Mouse (Mus musculus) hindbrain, embryonic 11.5 days (tissue): ENCODE results near the gene Ptpn5. TPM values are rescaled to one million over a fixed set of nuclear protein-coding genes. Genes with fewer than 3 reads are reported as not detected.
A peak's percentile ranks its signal among the peaks of the same experiment; 100 is the strongest.

Source experiments
- ATAC-seq: fragments of 200-750 bp; cut with Nextera tagmentation; 2 replicates; pipeline ENCODE4 v1.8.0; 2017; ENCODE audit warnings: mild to moderate bottlenecking, moderate TSS enrichment, moderate library complexity; ENCODE audit not compliant: low FRiP score
- DNase-seq: peaks from one replicate; pipeline ENCODE4 v3.0.0-alpha.2; 2015; ENCODE audit warnings: low spot score
- H3K27ac ChIP-seq: fragments of 300-500 bp; sonication (generic); 2 replicates; pipeline ENCODE4 v1.5.1; 2014; ENCODE audit warnings: mild to moderate bottlenecking, low read depth, low read length
- H3K27me3 ChIP-seq: fragments of 300-500 bp; sonication (generic); 2 replicates; pipeline ENCODE4 v1.6.1; 2014; ENCODE audit warnings: mild to moderate bottlenecking, low read length, moderate library complexity, mixed read lengths; ENCODE audit not compliant: control insufficient read depth, insufficient read depth
- H3K36me3 ChIP-seq: fragments of 300-500 bp; sonication (generic); 2 replicates; pipeline ENCODE4 v1.6.1; 2014; ENCODE audit warnings: mild to moderate bottlenecking, low read length, moderate library complexity, mixed read lengths; ENCODE audit not compliant: control insufficient read depth, insufficient read depth
- H3K4me1 ChIP-seq: fragments of 300-500 bp; sonication (generic); replicated peaks from 2 replicates; pipeline ENCODE4 v1.6.1; 2014; ENCODE audit warnings: low read length, mixed read lengths; ENCODE audit not compliant: control insufficient read depth, insufficient read depth
- H3K4me2 ChIP-seq: fragments of 300-500 bp; sonication (generic); replicated peaks from 2 replicates; pipeline ENCODE4 v1.6.1; 2014; ENCODE audit warnings: mild to moderate bottlenecking, low read depth, low read length
- H3K4me3 ChIP-seq: fragments of 300-500 bp; sonication (generic); 2 replicates; pipeline ENCODE4 v1.5.1; 2014; ENCODE audit warnings: low read depth, low read length
- H3K9ac ChIP-seq: fragments of 300-500 bp; sonication (generic); 2 replicates; pipeline ENCODE4 v1.6.1; 2014; ENCODE audit warnings: low read depth, low read length
- H3K9me3 ChIP-seq: fragments of 300-500 bp; sonication (generic); 2 replicates; pipeline ENCODE4 v1.6.1; 2016; ENCODE audit warnings: low read length; ENCODE audit not compliant: control insufficient read depth
- WGBS: fragments of 180-500 bp; shearing (Covaris S2); extraction: QIAGEN DNeasy Blood & Tissue Kit; methylation state at CpG from one replicate; pipeline ENCODE4 v1.1.7; 2014; 5-methylcytosine and 5-hydroxymethylcytosine counted together
- polyA plus RNA-seq: library from polyadenylated mRNA; unstranded; fragments of >200 nt; fragmentation: Nextera tagmentation; extraction: Ambion mirVana; gene quantifications from 2 replicates; pipeline ENCODE4 v1.2.1, GENCODE M21; 2014

Gene Ptpn5
- polyA plus RNA-seq, 1 experiment from 2014 or later = 28.2 TPM

GRCm38 (mm10) chr7:47061560-47061959 is 71.9 kb downstream of the Ptpn5 start:
- no peak for DNase-seq
- H3K27ac ChIP-seq = no peak overlapping the region
- no peaks in the 10 kb centered on the region for H3K9me3 ChIP-seq
- no peaks in the 10 kb centered on the region for H3K27me3 ChIP-seq
- no peak overlapping the region for H3K4me2 ChIP-seq
- H3K36me3 ChIP-seq = no peaks in the 10 kb centered on the region
- ATAC-seq = no peak
- H3K4me1 ChIP-seq = no peaks in the 10 kb centered on the region
- no peak overlapping the region for H3K9ac ChIP-seq
- no peak overlapping the region for H3K4me3 ChIP-seq
- 85% methylated on average over 5 of the region's 5 CpGs for WGBS

GRCm38 (mm10) chr7:47059339-47059738 is 74.1 kb downstream of the Ptpn5 start:
- Histone ChIP-seq H3K27ac (no peak overlapping the region), H3K9me3 (no peaks in the 10 kb centered on the region), H3K4me1 (no peaks in the 10 kb centered on the region), H3K4me2 (no peak overlapping the region), H3K27me3 (no peaks in the 10 kb centered on the region), H3K9ac (no peak overlapping the region), H3K36me3 (no peaks in the 10 kb centered on the region), H3K4me3 (no peak overlapping the region)
- 88% methylated on average over 7 of the region's 7 CpGs for WGBS
- no peak for DNase-seq
- ATAC-seq = no peak

- H3K4me1 ChIP-seq = peaks cover under 1% of the 10 kb centered on the region; the same call in 1 of the 2 replicates
- H3K36me3 ChIP-seq = no peaks in the 10 kb centered on the region
- ATAC-seq = no peak
- 83% methylated on average over 4 of the region's 4 CpGs for WGBS
- H3K9ac ChIP-seq = no peak overlapping the region
- H3K9me3 ChIP-seq = no peaks in the 10 kb centered on the region
- no peak for DNase-seq
- H3K27ac ChIP-seq = no peak overlapping the region
- no peak overlapping the region for H3K4me3 ChIP-seq
- no peak overlapping the region for H3K4me2 ChIP-seq
- no peaks in the 10 kb centered on the region for H3K27me3 ChIP-seq
These were observed 77.2 kb downstream of the Ptpn5 start for GRCm38 (mm10) chr7:47056273-47056672.

GRCm38 (mm10) chr7:47055744-47056143 is 77.7 kb downstream of the Ptpn5 start:
- Histone ChIP-seq H3K9me3 (no peaks in the 10 kb centered on the region), H3K9ac (no peak overlapping the region), H3K4me3 (no peak overlapping the region), H3K27ac (no peak overlapping the region), H3K4me2 (no peak overlapping the region), H3K27me3 (no peaks in the 10 kb centered on the region), H3K4me1 (peaks cover 3% of the 10 kb centered on the region; the same call in 1 of the 2 replicates), H3K36me3 (no peaks in the 10 kb centered on the region)
- DNase-seq (no peak), ATAC-seq (no peak)
- WGBS = 85% methylated on average over 9 of the region's 9 CpGs

GRCm38 (mm10) chr7:47054666-47055065 is 78.8 kb downstream of the Ptpn5 start:
- H3K27ac ChIP-seq = no peak overlapping the region

DNA sequence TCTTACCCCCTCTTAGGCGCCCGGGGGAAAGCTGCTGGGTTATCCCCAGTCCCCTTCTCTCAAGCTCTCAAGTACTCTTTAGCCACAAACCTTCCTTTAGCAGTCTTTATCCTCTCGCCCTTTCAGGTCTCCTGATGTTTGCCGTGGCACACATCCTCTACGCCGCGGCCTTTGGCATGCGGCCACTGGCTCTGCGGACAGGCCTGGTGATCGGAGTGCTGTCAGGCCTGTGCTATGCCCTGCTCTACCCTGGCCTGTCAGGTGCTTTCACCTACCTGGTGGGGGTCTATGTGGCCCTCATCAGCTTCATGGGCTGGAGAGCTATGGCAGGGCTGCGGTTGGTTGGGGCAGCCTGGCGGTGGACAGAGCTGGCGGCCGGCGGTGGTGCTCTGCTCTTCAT is 80.2 kb downstream of the Ptpn5 start:
- WGBS = 94% methylated on average over 15 of the region's 15 CpGs
- no peak for DNase-seq
- Histone ChIP-seq H3K27me3 (no peaks in the 10 kb centered on the region), H3K27ac (no peak overlapping the region), H3K4me1 (peaks cover 3% of the 10 kb centered on the region; the same call in 1 of the 2 replicates), H3K9ac (no peak overlapping the region), H3K4me2 (no peak overlapping the region), H3K4me3 (no peak overlapping the region), H3K36me3 (no peaks in the 10 kb centered on the region), H3K9me3 (no peaks in the 10 kb centered on the region)
- no peak for ATAC-seq

More at GRCm38 (mm10) chr7:47054666-47055065, 78.8 kb downstream of the Ptpn5 start:
- H3K4me3 ChIP-seq = no peak overlapping the region
- no peaks in the 10 kb centered on the region for H3K27me3 ChIP-seq
- no peak for DNase-seq
- peaks cover 3% of the 10 kb centered on the region; the same call in 1 of the 2 replicates for H3K4me1 ChIP-seq
- H3K9ac ChIP-seq = no peak overlapping the region
- no peaks in the 10 kb centered on the region for H3K36me3 ChIP-seq
- ATAC-seq = no peak
- H3K4me2 ChIP-seq = no peak overlapping the region
- 76% methylated on average over 2 of the region's 2 CpGs for WGBS
- H3K9me3 ChIP-seq = no peaks in the 10 kb centered on the region

DNA sequence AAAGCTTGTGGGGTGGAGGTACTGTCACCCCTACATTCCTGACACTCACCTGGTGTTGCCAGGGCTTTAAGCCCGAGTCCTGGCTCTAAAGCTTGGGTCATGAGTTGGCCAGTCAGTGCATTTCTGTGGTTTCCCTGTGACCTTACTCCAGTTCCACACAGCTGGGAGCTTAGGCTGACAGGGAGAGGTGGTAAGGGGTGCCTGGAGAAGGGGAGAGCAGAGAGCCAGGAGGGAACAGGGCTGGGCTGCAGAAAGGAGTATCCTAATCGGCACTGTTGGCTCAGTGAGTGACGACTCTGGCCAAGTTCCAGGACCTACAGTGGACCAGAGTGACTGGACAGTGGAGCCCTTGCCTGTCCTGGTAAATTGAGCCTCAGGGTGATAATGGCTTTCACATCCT is 81.2 kb downstream of the Ptpn5 start:
- Histone ChIP-seq H3K4me1 (peaks cover 3% of the 10 kb centered on the region; the same call in 1 of the 2 replicates), H3K4me2 (no peak overlapping the region), H3K36me3 (no peaks in the 10 kb centered on the region), H3K27me3 (no peaks in the 10 kb centered on the region), H3K9ac (no peak overlapping the region), H3K4me3 (no peak overlapping the region), H3K27ac (no peak overlapping the region), H3K9me3 (no peaks in the 10 kb centered on the region)
- WGBS = 66% methylated on average over 3 of the region's 3 CpGs
- DNase-seq (no peak), ATAC-seq (no peak)

- no peak overlapping the region for H3K27ac ChIP-seq
- ATAC-seq (no peak), DNase-seq (peak; percentile 19)
- no peaks in the 10 kb centered on the region for H3K9me3 ChIP-seq
- peaks cover 3% of the 10 kb centered on the region; the same call in 1 of the 2 replicates for H3K4me1 ChIP-seq
- H3K27me3 ChIP-seq = no peaks in the 10 kb centered on the region
- H3K4me2 ChIP-seq = peak overlapping the region; percentile 81
- peak overlapping the region; percentile 86 for H3K4me3 ChIP-seq
- no peaks in the 10 kb centered on the region for H3K36me3 ChIP-seq
- 6% methylated on average over 1 of the region's 2 CpGs for WGBS
- H3K9ac ChIP-seq = no peak overlapping the region
These were observed 81.9 kb downstream of the Ptpn5 start for GRCm38 (mm10) chr7:47051404-47052151.

DNA sequence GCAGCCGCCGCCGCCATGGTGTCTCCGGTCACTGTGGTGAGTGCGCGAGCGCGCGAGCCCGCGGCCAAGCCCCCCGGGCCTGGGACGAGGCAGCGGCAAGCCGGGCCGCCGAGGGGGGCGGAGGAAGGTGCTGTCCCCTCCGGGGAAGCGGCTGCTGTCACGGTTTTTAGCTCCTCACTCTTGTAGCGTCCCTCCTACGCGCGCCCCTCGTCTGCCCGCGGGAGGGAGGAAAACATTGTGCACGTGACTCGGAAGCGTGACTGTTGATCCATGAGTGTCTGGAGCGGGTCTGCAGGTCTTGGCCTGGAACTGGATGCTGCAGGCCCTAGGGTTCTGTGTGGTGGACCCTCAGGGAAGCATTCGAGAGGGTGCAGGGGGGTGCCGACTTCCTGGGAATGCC is 82.7 kb downstream of the Ptpn5 start:
- H3K27me3 ChIP-seq = no peaks in the 10 kb centered on the region
- H3K9ac ChIP-seq = peak overlapping the region; percentile 87
- DNase-seq = no peak
- H3K4me2 ChIP-seq = peak overlapping the region; percentile 81
- WGBS = 0% methylated on average over 29 of the region's 34 CpGs
- H3K27ac ChIP-seq = peak overlapping the region; percentile 91
- H3K36me3 ChIP-seq = no peaks in the 10 kb centered on the region
- peaks cover 3% of the 10 kb centered on the region; the same call in 1 of the 2 replicates for H3K4me1 ChIP-seq
- H3K9me3 ChIP-seq = no peaks in the 10 kb centered on the region
- H3K4me3 ChIP-seq = peak overlapping the region; percentile 86
- peak; percentile 85 for ATAC-seq
